Mouse (Mus musculus) ovary, postnatal 10 days (tissue): ENCODE results near the gene Arf5.

Source experiments
- DNase-seq: peaks from one replicate; pipeline ENCODE4 v3.0.0; 2022; ENCODE audit warnings: low spot score

Gene Arf5

GRCm38 (mm10) chr6:28428290-28428689, 4.9 kb downstream of the Arf5 start, which contains the start of gene Gcc1:
Gene Gcc1, minus strand, starts transcription at chr6:28428390.
- DNase-seq: no peak

GRCm38 (mm10) chr6:28429870-28430269, 6.5 kb downstream of the Arf5 start:
- DNase-seq: no peak

DNA sequence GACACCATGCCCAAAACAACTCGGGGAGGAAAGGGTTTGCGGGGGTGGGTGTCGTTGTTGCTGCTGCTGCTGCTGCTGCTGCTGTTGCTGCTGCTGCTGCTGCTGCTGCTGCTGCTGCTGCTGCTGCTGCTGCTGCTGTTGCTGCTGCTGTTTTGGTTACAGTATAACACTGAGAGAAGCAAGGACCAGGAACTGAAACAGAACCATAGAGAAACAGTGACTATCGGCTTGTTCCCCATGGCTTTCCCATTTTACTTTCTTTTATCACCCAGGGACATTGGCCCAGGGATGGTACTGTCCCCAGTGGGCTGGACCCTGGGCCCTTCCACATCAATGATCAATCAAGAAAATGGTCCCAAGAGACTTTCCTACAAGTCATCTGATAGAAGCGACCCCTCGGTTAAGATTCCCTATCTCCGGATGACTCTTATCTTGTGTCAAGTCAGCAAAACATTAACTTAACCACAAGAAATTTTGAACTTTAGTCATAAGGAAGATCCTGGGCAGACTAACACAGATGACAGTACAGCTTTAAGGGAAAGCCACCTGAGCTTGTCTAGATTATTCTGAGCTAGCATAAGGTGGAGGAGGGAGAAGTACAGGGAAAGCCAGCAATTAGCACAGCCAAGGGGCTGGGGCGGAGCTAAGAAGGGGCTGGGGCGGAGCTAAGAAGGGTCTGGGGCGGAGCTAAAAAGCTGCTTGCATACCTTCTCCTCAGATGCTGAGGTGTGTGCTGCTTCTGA, 7.6 kb downstream of the Arf5 start:
- DNase-seq: no peak

GRCm38 (mm10) chr6:28431538-28431855, 8.1 kb downstream of the Arf5 start:
- DNase-seq: no peak

GRCm38 (mm10) chr6:28447937-28448336, 24.6 kb downstream of the Arf5 start:
- DNase-seq: no peak

- no peak for DNase-seq
Observed at GRCm38 (mm10) chr6:28449253-28449652, 25.9 kb downstream of the Arf5 start, which contains the start of gene Pax4. Gene Pax4, minus strand, starts transcription at chr6:28449353.

DNA sequence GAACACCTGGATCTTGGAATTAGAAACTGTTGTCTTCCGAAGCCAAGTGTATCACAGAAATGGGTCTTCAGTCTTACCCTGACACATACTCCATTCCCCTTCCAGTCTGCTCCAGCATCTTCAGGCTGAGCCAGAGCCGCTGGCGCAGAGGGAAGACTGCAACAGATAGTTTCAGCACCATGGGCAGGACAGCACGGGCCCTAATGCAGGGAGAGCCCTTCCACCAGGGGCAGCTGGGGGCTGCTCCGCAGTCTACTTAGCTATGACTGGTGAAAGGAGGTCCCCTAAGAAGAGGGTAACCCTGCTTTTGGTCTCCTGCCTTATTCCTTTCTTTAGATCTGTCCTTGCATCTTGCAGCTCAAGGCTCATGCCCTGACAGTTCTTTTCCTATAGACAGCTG, 27.1 kb downstream of the Arf5 start:
- no peak for DNase-seq

- no peak for DNase-seq
Observed at GRCm38 (mm10) chr6:28450977-28451376, 27.6 kb downstream of the Arf5 start.

DNA sequence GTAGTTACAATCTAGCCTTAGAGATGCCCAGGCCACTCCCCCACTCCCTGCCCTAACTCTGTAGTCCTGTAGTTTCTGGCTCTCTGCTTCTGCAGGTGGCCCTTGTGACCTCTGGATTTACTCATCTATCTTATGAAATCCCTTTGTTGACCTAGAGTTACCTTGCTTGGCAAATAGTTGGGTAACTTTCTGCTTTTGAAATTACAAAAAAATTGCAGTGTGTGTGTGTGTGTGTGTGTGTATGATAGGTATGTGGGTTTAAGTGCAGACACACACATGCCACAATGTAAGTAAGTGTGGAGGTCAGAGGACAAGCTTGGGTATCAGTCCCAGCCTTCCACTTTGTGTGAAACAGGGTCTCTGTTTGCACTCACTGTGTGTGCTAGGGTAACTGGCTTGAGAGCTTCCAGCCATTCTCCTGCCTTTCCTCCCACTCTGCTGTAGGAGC, 35.9 kb downstream of the Arf5 start:
- DNase-seq: no peak

DNA sequence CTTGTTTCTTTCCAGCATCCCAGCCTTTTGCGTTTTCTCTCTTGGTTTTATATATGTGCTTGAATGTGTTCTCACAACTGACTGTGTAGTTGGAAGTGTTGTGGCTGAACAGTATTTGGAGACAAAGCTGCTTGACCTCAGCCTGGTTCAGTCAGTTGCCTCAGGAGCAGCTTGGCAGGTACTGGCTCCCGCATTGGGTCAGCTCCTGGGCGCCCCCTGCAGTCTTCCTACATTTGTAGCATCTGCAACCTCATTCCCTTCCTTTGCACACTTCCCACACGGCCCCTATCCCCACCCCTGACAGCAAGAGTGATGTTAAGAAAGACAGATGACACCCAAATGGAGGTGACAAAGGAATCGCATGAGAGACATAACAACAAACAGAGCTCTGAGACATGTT, 37.2 kb downstream of the Arf5 start:
- DNase-seq: peak; percentile 17

- DNase-seq: no peak
Observed at GRCm38 (mm10) chr6:28464630-28465029, 41.3 kb downstream of the Arf5 start.

DNA sequence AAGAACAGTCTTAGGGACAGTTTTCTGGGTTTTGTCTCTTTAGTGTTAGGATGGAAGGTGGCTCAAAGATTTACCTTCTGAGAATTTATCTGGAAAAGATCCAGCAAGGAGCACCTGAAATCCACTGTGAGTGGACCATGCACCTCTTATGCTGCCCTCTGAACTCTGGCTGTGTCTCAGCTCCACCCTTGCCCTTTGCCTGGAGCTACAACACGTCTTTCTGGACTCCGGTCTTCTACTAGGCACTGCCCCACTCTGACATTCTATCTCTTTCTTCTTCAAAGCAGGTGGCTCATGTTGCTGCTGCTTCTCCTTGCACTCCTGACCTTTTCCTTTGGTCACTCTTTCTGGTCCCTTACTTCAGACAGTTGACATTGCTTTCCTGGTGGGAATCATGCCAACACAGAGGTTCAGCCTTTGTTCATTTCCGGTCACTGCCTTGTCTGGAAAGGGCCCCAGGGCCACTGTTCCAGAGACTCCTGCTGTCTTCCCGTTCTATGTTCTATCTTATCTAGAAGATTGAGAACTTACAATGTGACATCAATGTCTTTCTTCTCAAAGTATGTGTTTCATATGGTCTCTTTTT, 46.8 kb downstream of the Arf5 start:
- no peak for DNase-seq

DNA sequence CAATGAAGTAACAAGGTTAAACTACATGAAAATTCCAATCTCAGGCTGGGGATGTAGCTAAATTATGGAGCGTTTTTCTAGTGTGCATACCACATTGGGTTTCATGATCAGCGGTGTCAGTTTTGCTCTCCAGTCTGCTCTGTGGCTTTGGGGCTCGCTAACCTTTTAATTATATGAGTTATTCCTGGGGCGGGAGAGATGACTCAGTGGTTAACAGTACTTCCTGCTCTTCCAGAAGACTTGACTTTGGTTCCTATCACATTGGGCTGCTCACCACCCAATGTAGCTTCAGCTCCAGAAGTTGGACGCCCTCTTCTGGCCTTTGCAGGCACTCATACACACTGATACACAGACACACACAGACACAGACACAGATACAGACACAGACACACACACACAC, 47.3 kb downstream of the Arf5 start:
- no peak for DNase-seq

GRCm38 (mm10) chr6:28471284-28472035, 48.1 kb downstream of the Arf5 start:
- DNase-seq: no peak

GRCm38 (mm10) chr6:28474211-28474610, 50.9 kb downstream of the Arf5 start:
- no peak for DNase-seq

- no peak for DNase-seq
Observed at GRCm38 (mm10) chr6:28474839-28475238, 51.5 kb downstream of the Arf5 start, which contains the start of gene Snd1. Gene Snd1, plus strand, starts transcription at chr6:28475139.
